Mouse (Mus musculus) cerebellum, adult 2 months (tissue): ENCODE measurements around the gene Plcg2.

Experiments
- CTCF ChIP-seq: fragments of 200-500 bp; IDR thresholded peaks from 2 replicates; pipeline ENCODE4 v1.5.1; 2011; ENCODE audit warnings: low read depth, mild to moderate bottlenecking, control low read depth, low read length, moderate library complexity, borderline replicate concordance; ENCODE audit not compliant: insufficient read depth
- POLR2A ChIP-seq: fragments of 200-500 bp; IDR thresholded peaks from 2 replicates; pipeline ENCODE4 v1.6.1; 2011; ENCODE audit warnings: low read length, control low read depth, borderline replicate concordance; ENCODE audit not compliant: insufficient read depth

DNA sequence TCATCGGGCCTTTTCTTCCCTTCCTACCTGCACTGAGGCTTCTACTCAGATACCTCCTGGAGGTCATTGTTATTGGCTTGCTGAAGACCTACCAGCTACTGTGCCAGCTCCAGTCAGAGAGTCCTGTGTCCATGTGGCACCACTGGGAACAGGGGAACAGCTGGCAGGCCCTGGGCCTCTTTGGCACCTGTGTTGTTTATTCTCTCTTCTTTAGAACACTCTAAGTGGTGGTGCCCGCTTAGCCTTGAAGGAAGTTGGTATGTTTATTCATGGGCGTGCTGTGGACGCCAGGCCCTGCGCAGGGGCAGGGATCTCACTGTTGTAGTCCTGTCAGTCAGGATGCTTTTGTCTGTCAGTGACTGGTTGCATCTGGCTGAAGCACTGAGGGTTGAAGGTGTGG, 95.8 kb downstream of the Plcg2 start:
- no peak for TF ChIP-seq CTCF
- TF ChIP-seq POLR2A, result no peak
